Mouse (Mus musculus): Measurements from ENCODE around the gene Dnajc28. TPM values are rescaled to one million over a fixed set of nuclear protein-coding genes. Genes with fewer than 3 reads are reported as not detected.

Gene Dnajc28
- polyA plus RNA-seq (2014; fragmentation: Nextera tagmentation; extraction: Ambion mirVana): 2.4 and 4.5 TPM in 2 replicates

DNA sequence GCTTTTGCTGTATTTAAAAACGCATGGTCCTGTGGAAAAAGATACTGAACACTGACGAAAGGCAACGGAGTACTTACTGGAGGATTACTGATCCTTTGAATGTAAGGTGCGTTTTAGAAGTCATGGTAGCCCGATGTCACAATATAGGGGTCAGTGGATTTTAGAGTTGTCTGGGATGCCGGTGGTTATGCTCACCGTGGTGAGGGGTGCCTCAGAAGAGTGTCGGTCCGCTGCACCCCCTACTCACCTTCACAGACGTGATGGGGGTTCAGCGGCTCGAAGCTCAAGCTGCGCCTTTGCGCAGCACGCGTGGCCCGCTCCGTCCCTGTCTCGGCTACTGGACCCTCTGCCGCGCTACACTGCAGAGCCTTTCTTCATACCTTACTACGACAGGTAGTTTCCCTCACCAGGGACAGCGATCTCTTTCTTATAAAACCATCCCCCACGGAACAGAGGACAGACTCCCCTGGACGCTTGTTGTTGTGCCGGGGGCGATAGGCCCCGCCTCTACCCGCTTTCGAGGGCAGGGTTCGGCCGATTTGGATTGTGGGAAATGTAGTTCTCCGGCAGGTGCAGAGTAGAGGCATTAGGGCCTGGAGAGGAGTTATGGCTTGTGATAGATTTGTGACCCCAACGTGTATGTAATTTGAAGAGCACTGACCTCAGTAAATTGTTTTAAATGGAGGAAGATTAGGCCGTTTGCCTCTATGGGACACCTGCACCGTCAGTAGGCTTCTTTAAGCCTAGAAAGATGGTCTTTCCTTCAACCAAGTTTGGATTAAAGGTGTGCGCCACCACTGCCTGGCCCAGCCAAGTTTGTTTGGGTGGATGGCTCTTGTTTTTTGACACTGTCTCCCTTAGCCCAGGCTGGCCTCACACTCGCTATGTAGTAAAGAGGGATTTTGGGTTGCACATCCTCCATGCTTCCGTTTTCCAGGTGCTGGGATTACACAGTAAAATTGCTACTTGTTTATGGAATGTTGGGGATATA, at the start of gene Dnajc28:
Gene Dnajc28, minus strand, starts transcription at position 516 of the 991 bp plus-strand sequence.
- H3K27me3 ChIP-seq (replicated peaks; ENCODE audit: control insufficient read depth, insufficient read depth, low read length): no peaks in the 10 kb centered on the region
- peaks cover 5% of the 10 kb centered on the region; the same call in 1 of the 2 replicates for H3K4me1 ChIP-seq (ENCODE audit: control insufficient read depth, insufficient read depth, low read length)
- peak; percentile 94 for ATAC-seq (ENCODE audit: low read depth)
- peak within 1 kb of the TSS; percentile 67 for H3K4me3 ChIP-seq (ENCODE audit: low read depth, low read length)
- H3K4me2 ChIP-seq (ENCODE audit: low read depth, low read length): peak within 1 kb of the TSS; percentile 77
- 9% methylated on average over 39 of the region's 39 CpGs for WGBS
- no peaks in the 10 kb centered on the region for H3K9me3 ChIP-seq (ENCODE audit: control insufficient read depth, low read length)
- peaks cover 41% of the 10 kb centered on the region for H3K36me3 ChIP-seq (ENCODE audit: control insufficient read depth, insufficient read depth, low read length)
- DNase-seq (ENCODE audit: low spot score): peak; percentile 84
- no peak within 1 kb of the TSS for H3K27ac ChIP-seq (replicated peaks; ENCODE audit: low read depth, low read length)
- H3K9ac ChIP-seq (ENCODE audit: low read depth, low read length): peak within 1 kb of the TSS; percentile 71

DNA sequence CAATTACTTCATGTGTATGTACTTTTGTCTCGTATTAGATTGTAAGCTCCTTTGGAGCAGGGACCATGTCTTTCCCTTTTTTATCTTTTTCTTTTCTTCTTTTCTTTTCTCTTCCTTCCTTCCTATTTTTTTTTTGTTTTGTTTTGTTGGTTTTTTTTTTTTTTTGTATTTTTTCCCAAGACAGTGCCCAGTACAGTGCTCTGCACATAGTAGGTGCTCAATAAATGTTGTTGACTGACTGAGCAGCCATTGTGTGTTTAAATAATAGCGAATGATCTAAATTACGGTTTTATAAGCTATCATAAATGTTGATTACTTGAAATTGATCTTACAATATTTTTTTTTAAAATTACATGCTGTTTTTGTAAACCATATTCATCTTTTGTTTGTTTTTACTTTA, 45.0 kb upstream of the Dnajc28 start:
- Histone ChIP-seq H3K36me3 (ENCODE audit: control insufficient read depth, insufficient read depth, low read length) (peaks cover 92% of the 10 kb centered on the region), H3K4me1 (ENCODE audit: control insufficient read depth, insufficient read depth, low read length) (no peaks in the 10 kb centered on the region), H3K9me3 (ENCODE audit: control insufficient read depth, low read length) (peaks cover 11% of the 10 kb centered on the region; the same call in 1 of the 2 replicates), H3K9ac (ENCODE audit: low read depth, low read length) (no peak overlapping the region), H3K4me2 (ENCODE audit: low read depth, low read length) (no peak overlapping the region), H3K27me3 (replicated peaks; ENCODE audit: control insufficient read depth, insufficient read depth, low read length) (no peaks in the 10 kb centered on the region), H3K4me3 (ENCODE audit: low read depth, low read length) (no peak overlapping the region), H3K27ac (replicated peaks; ENCODE audit: low read depth, low read length) (no peak overlapping the region)
- DNase-seq (ENCODE audit: low spot score) (no peak), ATAC-seq (ENCODE audit: low read depth) (no peak)
- 96% methylated on average over 3 of the region's 3 CpGs for WGBS

DNA sequence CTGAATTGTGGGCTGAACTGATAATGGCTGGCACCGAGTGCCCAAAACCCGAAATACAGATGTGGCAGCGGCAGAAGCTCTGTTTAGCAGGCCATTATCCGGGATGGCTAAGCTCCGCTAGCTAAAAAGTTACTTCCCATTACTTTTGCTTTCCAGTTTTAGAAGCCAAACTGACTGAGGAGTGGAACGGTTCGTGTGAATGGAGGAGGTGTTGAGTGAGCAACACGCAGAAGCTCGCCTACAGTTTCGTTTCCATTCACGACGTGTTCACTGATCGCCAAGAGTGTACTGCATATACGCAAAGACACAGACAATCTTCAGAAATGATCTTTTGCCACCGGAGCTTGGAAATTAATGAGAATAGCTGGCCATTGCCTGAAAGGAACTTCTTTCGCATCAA, 43.5 kb upstream of the Dnajc28 start:
- H3K4me1 ChIP-seq (ENCODE audit: control insufficient read depth, insufficient read depth, low read length): no peaks in the 10 kb centered on the region
- WGBS: 94% methylated on average over 16 of the region's 16 CpGs
- H3K27me3 ChIP-seq (replicated peaks; ENCODE audit: control insufficient read depth, insufficient read depth, low read length): no peaks in the 10 kb centered on the region
- H3K36me3 ChIP-seq (ENCODE audit: control insufficient read depth, insufficient read depth, low read length): peaks cover 98% of the 10 kb centered on the region
- H3K9ac ChIP-seq (ENCODE audit: low read depth, low read length): no peak overlapping the region
- H3K9me3 ChIP-seq (ENCODE audit: control insufficient read depth, low read length): peaks cover 11% of the 10 kb centered on the region; the same call in 1 of the 2 replicates
- H3K27ac ChIP-seq (replicated peaks; ENCODE audit: low read depth, low read length): no peak overlapping the region
- no peak overlapping the region for H3K4me2 ChIP-seq (ENCODE audit: low read depth, low read length)
- ATAC-seq (ENCODE audit: low read depth) (no peak), DNase-seq (ENCODE audit: low spot score) (no peak)
- H3K4me3 ChIP-seq (ENCODE audit: low read depth, low read length): no peak overlapping the region

DNA sequence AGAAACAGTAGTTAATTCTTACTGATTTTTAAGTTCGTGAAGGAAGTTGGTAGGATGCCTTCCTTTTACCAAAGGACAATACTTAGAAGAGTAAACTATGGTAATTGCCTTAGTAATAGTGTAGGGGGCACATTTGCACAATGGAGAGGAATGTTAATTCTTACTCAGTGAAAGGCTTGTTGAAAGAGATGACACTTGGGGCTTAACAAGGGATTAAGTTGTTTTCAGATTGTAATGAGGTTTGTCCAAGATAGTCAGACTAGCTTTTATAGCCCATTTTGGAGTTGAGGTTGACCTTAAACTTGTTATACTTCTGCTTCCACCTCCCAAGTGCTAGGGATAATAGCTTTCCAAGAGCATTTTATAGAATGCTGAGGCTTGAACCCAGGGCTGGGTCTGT, 42.6 kb upstream of the Dnajc28 start:
- DNase-seq (ENCODE audit: low spot score) (no peak), ATAC-seq (ENCODE audit: low read depth) (no peak)
- 78% methylated on average over 1 of the region's 1 CpGs for WGBS
- H3K4me2 ChIP-seq (ENCODE audit: low read depth, low read length): no peak overlapping the region
- peaks cover 11% of the 10 kb centered on the region; the same call in 1 of the 2 replicates for H3K9me3 ChIP-seq (ENCODE audit: control insufficient read depth, low read length)
- H3K4me3 ChIP-seq (ENCODE audit: low read depth, low read length): no peak overlapping the region
- H3K4me1 ChIP-seq (ENCODE audit: control insufficient read depth, insufficient read depth, low read length): no peaks in the 10 kb centered on the region
- no peak overlapping the region for H3K27ac ChIP-seq (replicated peaks; ENCODE audit: low read depth, low read length)
- no peaks in the 10 kb centered on the region for H3K27me3 ChIP-seq (replicated peaks; ENCODE audit: control insufficient read depth, insufficient read depth, low read length)
- no peak overlapping the region for H3K9ac ChIP-seq (ENCODE audit: low read depth, low read length)
- peaks cover 98% of the 10 kb centered on the region for H3K36me3 ChIP-seq (ENCODE audit: control insufficient read depth, insufficient read depth, low read length)

GRCm38 (mm10) chr16:91659798-91660197, 41.0 kb upstream of the Dnajc28 start:
- ATAC-seq (ENCODE audit: low read depth): no peak
- peaks cover 98% of the 10 kb centered on the region for H3K36me3 ChIP-seq (ENCODE audit: control insufficient read depth, insufficient read depth, low read length)
- WGBS: 98% methylated on average over 20 of the region's 20 CpGs

DNA sequence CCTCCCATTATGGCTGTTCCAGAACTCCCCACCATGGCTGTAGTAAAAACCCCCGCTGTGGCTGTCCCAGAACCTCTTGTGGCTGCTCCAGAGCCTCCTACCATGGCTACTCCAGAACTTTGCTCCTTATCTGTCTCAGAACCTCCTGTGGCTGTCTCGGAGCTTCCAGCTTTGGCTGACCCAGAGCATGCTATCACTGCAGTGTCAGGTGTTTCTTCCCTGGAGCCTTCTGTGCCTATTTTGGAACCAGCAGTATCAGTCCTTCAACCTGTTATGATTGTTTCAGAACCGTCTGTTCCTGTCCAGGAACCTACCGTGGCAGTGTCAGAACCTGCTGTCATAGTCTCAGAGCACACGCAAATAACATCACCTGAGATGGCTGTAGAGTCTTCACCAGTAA, 39.6 kb upstream of the Dnajc28 start:
- H3K4me3 ChIP-seq (ENCODE audit: low read depth, low read length): no peak overlapping the region
- ATAC-seq (ENCODE audit: low read depth) (no peak), DNase-seq (ENCODE audit: low spot score) (no peak)
- WGBS: 99% methylated on average over 5 of the region's 5 CpGs
- H3K9ac ChIP-seq (ENCODE audit: low read depth, low read length): no peak overlapping the region
- no peak overlapping the region for H3K27ac ChIP-seq (replicated peaks; ENCODE audit: low read depth, low read length)
- H3K36me3 ChIP-seq (ENCODE audit: control insufficient read depth, insufficient read depth, low read length): peaks cover 96% of the 10 kb centered on the region
- H3K9me3 ChIP-seq (ENCODE audit: control insufficient read depth, low read length): peaks cover 11% of the 10 kb centered on the region; the same call in 1 of the 2 replicates
- no peak overlapping the region for H3K4me2 ChIP-seq (ENCODE audit: low read depth, low read length)
- no peaks in the 10 kb centered on the region for H3K27me3 ChIP-seq (replicated peaks; ENCODE audit: control insufficient read depth, insufficient read depth, low read length)
- H3K4me1 ChIP-seq (ENCODE audit: control insufficient read depth, insufficient read depth, low read length): no peaks in the 10 kb centered on the region

More at GRCm38 (mm10) chr16:91659798-91660197, 41.0 kb upstream of the Dnajc28 start:
- Histone ChIP-seq H3K9me3 (ENCODE audit: control insufficient read depth, low read length) (peaks cover 11% of the 10 kb centered on the region; the same call in 1 of the 2 replicates), H3K4me2 (ENCODE audit: low read depth, low read length) (no peak overlapping the region), H3K27me3 (replicated peaks; ENCODE audit: control insufficient read depth, insufficient read depth, low read length) (no peaks in the 10 kb centered on the region), H3K9ac (ENCODE audit: low read depth, low read length) (no peak overlapping the region), H3K27ac (replicated peaks; ENCODE audit: low read depth, low read length) (no peak overlapping the region), H3K4me1 (ENCODE audit: control insufficient read depth, insufficient read depth, low read length) (no peaks in the 10 kb centered on the region), H3K4me3 (ENCODE audit: low read depth, low read length) (no peak overlapping the region)
- no peak for DNase-seq (ENCODE audit: low spot score)

DNA sequence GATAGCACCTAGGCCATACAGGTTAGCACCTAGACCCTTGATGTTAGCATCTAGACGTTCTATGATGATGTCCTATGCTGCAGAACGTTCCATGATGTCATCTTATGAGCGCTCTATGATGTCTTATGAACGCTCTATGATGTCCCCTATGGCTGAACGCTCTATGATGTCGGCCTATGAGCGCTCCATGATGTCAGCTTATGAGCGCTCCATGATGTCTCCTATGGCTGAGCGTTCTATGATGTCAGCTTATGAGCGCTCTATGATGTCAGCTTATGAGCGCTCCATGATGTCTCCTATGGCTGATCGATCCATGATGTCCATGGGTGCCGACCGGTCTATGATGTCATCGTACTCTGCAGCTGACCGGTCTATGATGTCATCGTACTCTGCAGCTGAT, 38.5 kb upstream of the Dnajc28 start:
- no peak overlapping the region for H3K9ac ChIP-seq (ENCODE audit: low read depth, low read length)
- peak; percentile 27; the same call in 1 of the 2 replicates for ATAC-seq (ENCODE audit: low read depth)
- WGBS: 98% methylated on average over 17 of the region's 17 CpGs
- peaks cover 11% of the 10 kb centered on the region; the same call in 1 of the 2 replicates for H3K9me3 ChIP-seq (ENCODE audit: control insufficient read depth, low read length)
- H3K4me2 ChIP-seq (ENCODE audit: low read depth, low read length): no peak overlapping the region
- no peaks in the 10 kb centered on the region for H3K4me1 ChIP-seq (ENCODE audit: control insufficient read depth, insufficient read depth, low read length)
- H3K27me3 ChIP-seq (replicated peaks; ENCODE audit: control insufficient read depth, insufficient read depth, low read length): no peaks in the 10 kb centered on the region
- H3K4me3 ChIP-seq (ENCODE audit: low read depth, low read length): no peak overlapping the region
- peaks cover 92% of the 10 kb centered on the region for H3K36me3 ChIP-seq (ENCODE audit: control insufficient read depth, insufficient read depth, low read length)
- DNase-seq (ENCODE audit: low spot score): no peak
- H3K27ac ChIP-seq (replicated peaks; ENCODE audit: low read depth, low read length): no peak overlapping the region

- ATAC-seq (ENCODE audit: low read depth) (no peak), DNase-seq (ENCODE audit: low spot score) (no peak)
- H3K27ac ChIP-seq (replicated peaks; ENCODE audit: low read depth, low read length): no peak overlapping the region
- no peak overlapping the region for H3K4me3 ChIP-seq (ENCODE audit: low read depth, low read length)
- H3K9me3 ChIP-seq (ENCODE audit: control insufficient read depth, low read length): peaks cover 9% of the 10 kb centered on the region; the same call in 1 of the 2 replicates
- no peak overlapping the region for H3K4me2 ChIP-seq (ENCODE audit: low read depth, low read length)
- peaks cover 89% of the 10 kb centered on the region for H3K36me3 ChIP-seq (ENCODE audit: control insufficient read depth, insufficient read depth, low read length)
- no peaks in the 10 kb centered on the region for H3K27me3 ChIP-seq (replicated peaks; ENCODE audit: control insufficient read depth, insufficient read depth, low read length)
- no peaks in the 10 kb centered on the region; the same call in 1 of the 2 replicates for H3K4me1 ChIP-seq (ENCODE audit: control insufficient read depth, insufficient read depth, low read length)
- no peak overlapping the region for H3K9ac ChIP-seq (ENCODE audit: low read depth, low read length)
- 93% methylated on average over 9 of the region's 9 CpGs for WGBS
Measured at GRCm38 (mm10) chr16:91655285-91655684, 36.5 kb upstream of the Dnajc28 start.

Measured in embryonic facial prominence, embryonic 14.5 days (tissue).